Mouse (Mus musculus) hematopoietic stem cell, adult 5-6 weeks (primary cell): ENCODE results near the gene Otogl. TPM values are rescaled to one million over a fixed set of nuclear protein-coding genes. Genes with fewer than 3 reads are reported as not detected.

Experiments used
- ATAC-seq, 2 experiments: fragments of 125-278 bp in 1 of 2; replicated peaks in 1 of 2; 2 replicates each; pipeline ENCODE4 v1.8.0; 2016 to 2017; ENCODE audit warnings: inconsistent platforms in 2 of 2, mild to moderate bottlenecking in 2 of 2, moderate number of reproducible peaks in 2 of 2, low read depth in 1 of 2, moderate TSS enrichment in 1 of 2; ENCODE audit not compliant: low FRiP score in 2 of 2, poor library complexity in 2 of 2, severe bottlenecking in 2 of 2, insufficient read depth in 1 of 2, low TSS enrichment in 1 of 2
- total RNA-seq: library from RNA; stranded (forward); fragments of 172-1452, 232-1000 nt; gene quantifications from 2 replicates; pipeline ENCODE4 v1.2.3, GENCODE M21; 2017

Otogl gene
- total RNA-seq: 0.13 TPM in 1 of 2 replicates, not detected in the other

GRCm38 (mm10) chr10:107912084-107912573 is at the start of gene Otogl:
TSS of gene Otogl (minus strand) at chr10:107912134.
- ATAC-seq: no peak

- ATAC-seq: no peak
Observed at GRCm38 (mm10) chr10:107956588-107956987, 44.7 kb upstream of the Otogl start.

GRCm38 (mm10) chr10:107954444-107954843 is 42.5 kb upstream of the Otogl start:
- ATAC-seq: no peak

- ATAC-seq: no peak
Observed at GRCm38 (mm10) chr10:107951596-107951995, 39.7 kb upstream of the Otogl start.

- no peak for ATAC-seq
Observed at GRCm38 (mm10) chr10:107949945-107950344, 38.0 kb upstream of the Otogl start.

- ATAC-seq: no peak
Observed at GRCm38 (mm10) chr10:107948647-107949046, 36.7 kb upstream of the Otogl start.

- peak; percentile 94 for ATAC-seq
Observed at GRCm38 (mm10) chr10:107948038-107948437, 36.1 kb upstream of the Otogl start.

- ATAC-seq: no peak
Observed at GRCm38 (mm10) chr10:107946348-107946747, 34.4 kb upstream of the Otogl start.

- ATAC-seq: no peak
Observed at GRCm38 (mm10) chr10:107943859-107944258, 31.9 kb upstream of the Otogl start.

GRCm38 (mm10) chr10:107941188-107941900 is 29.4 kb upstream of the Otogl start:
- peak in 1 of 2 experiments; percentile 22; a peak in 1 of 4 replicates for ATAC-seq

- no peak for ATAC-seq
Observed at GRCm38 (mm10) chr10:107940302-107940701, 28.4 kb upstream of the Otogl start.

GRCm38 (mm10) chr10:107939821-107940220 is 27.9 kb upstream of the Otogl start:
- ATAC-seq: no peak

- ATAC-seq: no peak
Observed at GRCm38 (mm10) chr10:107934055-107934454, 22.1 kb upstream of the Otogl start.

- ATAC-seq: no peak; a peak in 1 of 4 replicates
Observed at GRCm38 (mm10) chr10:107933527-107933926, 21.6 kb upstream of the Otogl start.

GRCm38 (mm10) chr10:107931833-107932828 is 20.2 kb upstream of the Otogl start:
- ATAC-seq: peak; percentile 87 to 89

- ATAC-seq: peak in 1 of 2 experiments; percentile 31; a peak in 2 of 4 replicates
Observed at GRCm38 (mm10) chr10:107930471-107931021, 18.6 kb upstream of the Otogl start.

- peak in 1 of 2 experiments; percentile 37; a peak in 1 of 4 replicates for ATAC-seq
Observed at GRCm38 (mm10) chr10:107925306-107925705, 13.4 kb upstream of the Otogl start.
